Mouse (Mus musculus): ENCODE measurements around the gene Fgf8. TPM values are rescaled to one million over a fixed set of nuclear protein-coding genes. Genes with fewer than 3 reads are reported as not detected.
A peak's percentile ranks its signal among the peaks of the same experiment; 100 is the strongest.

Gene Fgf8
- polyA plus RNA-seq, 1 experiment from 2014 or later = 16.1 TPM

GRCm38 (mm10) chr19:45737846-45738484, 4.8 kb downstream of the Fgf8 start:
- peaks cover 73% of the 10 kb centered on the region for H3K4me1 ChIP-seq (replicated peaks)
- H3K4me3 ChIP-seq (replicated peaks) = no peak overlapping the region

GRCm38 (mm10) chr19:45737208-45737845, 5.4 kb downstream of the Fgf8 start:
- peaks cover 98% of the 10 kb centered on the region for H3K27me3 ChIP-seq
- H3K4me2 ChIP-seq = peak overlapping the region; percentile 57
- H3K9ac ChIP-seq (replicated peaks) = peak overlapping the region; percentile 13; the same call in 1 of the 2 replicates
- peak overlapping the region; percentile 29 for H3K4me3 ChIP-seq (replicated peaks)
- ATAC-seq (ENCODE audit: insufficient number of reproducible peaks, insufficient read depth, low FRiP score, low TSS enrichment, low read depth) = peak; percentile 10; the same call in 1 of the 2 replicates
- no peak overlapping the region for H3K27ac ChIP-seq
- no peaks in the 10 kb centered on the region for H3K36me3 ChIP-seq
- 10% methylated on average over 23 of the region's 23 CpGs for WGBS
- H3K9me3 ChIP-seq = no peaks in the 10 kb centered on the region
- H3K4me1 ChIP-seq (replicated peaks) = peaks cover 69% of the 10 kb centered on the region

More at GRCm38 (mm10) chr19:45737846-45738484, 4.8 kb downstream of the Fgf8 start:
- Histone ChIP-seq H3K9ac (replicated peaks) (no peak overlapping the region), H3K27ac (no peak overlapping the region), H3K27me3 (peaks cover 97% of the 10 kb centered on the region), H3K36me3 (no peaks in the 10 kb centered on the region), H3K4me2 (no peak overlapping the region), H3K9me3 (no peaks in the 10 kb centered on the region)
- ATAC-seq (ENCODE audit: insufficient number of reproducible peaks, insufficient read depth, low FRiP score, low TSS enrichment, low read depth) = no peak
- WGBS = 74% methylated on average over 10 of the region's 10 CpGs

DNA sequence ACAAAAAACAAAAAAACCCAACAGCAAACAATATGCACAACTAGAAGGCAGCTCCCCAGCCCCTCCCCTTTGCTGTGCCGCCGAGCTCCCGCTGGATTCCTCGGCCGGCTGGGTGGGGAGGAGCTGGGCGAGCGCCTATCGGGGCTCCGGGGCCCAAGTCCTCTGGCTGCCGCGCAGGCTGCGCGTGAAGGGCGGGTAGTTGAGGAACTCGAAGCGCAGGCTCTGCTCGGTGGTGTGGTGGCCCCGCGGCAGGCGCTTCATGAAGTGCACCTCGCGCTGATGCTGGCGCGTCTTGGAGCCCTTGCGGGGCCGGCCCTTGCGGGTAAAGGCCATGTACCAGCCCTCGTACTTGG, 5.9 kb downstream of the Fgf8 start:
- Histone ChIP-seq H3K9ac (replicated peaks) (peak overlapping the region; percentile 13; the same call in 1 of the 2 replicates), H3K27ac (no peak overlapping the region)

GRCm38 (mm10) chr19:45736241-45736640, 6.5 kb downstream of the Fgf8 start:
- no peak overlapping the region for H3K9ac ChIP-seq (replicated peaks)
- no peak overlapping the region for H3K27ac ChIP-seq
- H3K9me3 ChIP-seq = no peaks in the 10 kb centered on the region
- no peak overlapping the region for H3K4me2 ChIP-seq
- WGBS = 18% methylated on average over 1 of the region's 1 CpGs
- H3K36me3 ChIP-seq = no peaks in the 10 kb centered on the region
- H3K27me3 ChIP-seq = peaks cover 98% of the 10 kb centered on the region
- no peak overlapping the region for H3K4me3 ChIP-seq (replicated peaks)
- ATAC-seq (ENCODE audit: insufficient number of reproducible peaks, insufficient read depth, low FRiP score, low TSS enrichment, low read depth) = no peak
- peaks cover 58% of the 10 kb centered on the region for H3K4me1 ChIP-seq (replicated peaks)

More for the DNA sequence above, 5.9 kb downstream of the Fgf8 start:
- Histone ChIP-seq H3K4me3 (replicated peaks) (peak overlapping the region; percentile 29), H3K4me2 (peak overlapping the region; percentile 57), H3K9me3 (no peaks in the 10 kb centered on the region), H3K36me3 (no peaks in the 10 kb centered on the region), H3K4me1 (replicated peaks) (peaks cover 64% of the 10 kb centered on the region), H3K27me3 (peaks cover 98% of the 10 kb centered on the region)
- 2% methylated on average over 28 of the region's 28 CpGs for WGBS
- no peak; the same call in 1 of the 2 replicates for ATAC-seq (ENCODE audit: insufficient number of reproducible peaks, insufficient read depth, low FRiP score, low TSS enrichment, low read depth)

DNA sequence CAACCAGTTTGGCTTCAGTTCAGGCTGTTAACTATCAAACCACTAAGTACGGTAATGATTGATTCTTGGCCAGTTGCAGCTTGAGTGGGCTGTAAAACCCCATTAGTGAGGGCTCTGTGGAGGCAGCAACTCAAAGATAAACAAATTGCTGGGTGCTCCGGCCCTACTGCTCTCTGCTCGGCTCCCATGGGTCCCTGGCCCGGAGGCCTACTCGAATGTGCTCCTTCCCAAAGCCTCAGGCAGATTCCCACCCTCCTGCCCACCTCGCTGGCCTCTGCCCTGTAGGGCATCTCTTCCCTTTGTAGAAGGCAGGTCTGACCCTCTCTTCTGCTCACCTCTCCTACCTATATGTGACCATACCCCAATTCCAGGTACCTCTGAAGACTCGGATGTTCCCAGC, 8.0 kb downstream of the Fgf8 start:
- 14% methylated on average over 7 of the region's 7 CpGs for WGBS
- H3K36me3 ChIP-seq = no peaks in the 10 kb centered on the region
- H3K4me3 ChIP-seq (replicated peaks) = no peak overlapping the region
- no peaks in the 10 kb centered on the region for H3K9me3 ChIP-seq
- peaks cover 45% of the 10 kb centered on the region for H3K4me1 ChIP-seq (replicated peaks)
- H3K27ac ChIP-seq = no peak overlapping the region
- H3K9ac ChIP-seq (replicated peaks) = no peak overlapping the region
- ATAC-seq (ENCODE audit: insufficient number of reproducible peaks, insufficient read depth, low FRiP score, low TSS enrichment, low read depth) = no peak
- no peak overlapping the region for H3K4me2 ChIP-seq
- H3K27me3 ChIP-seq = peaks cover 100% of the 10 kb centered on the region

- no peak for ATAC-seq (ENCODE audit: insufficient number of reproducible peaks, insufficient read depth, low FRiP score, low TSS enrichment, low read depth)
- H3K27me3 ChIP-seq = peaks cover 96% of the 10 kb centered on the region
- WGBS = 47% methylated on average over 5 of the region's 5 CpGs
- H3K9me3 ChIP-seq = no peaks in the 10 kb centered on the region
- peaks cover 39% of the 10 kb centered on the region for H3K4me1 ChIP-seq (replicated peaks)
- no peak overlapping the region for H3K27ac ChIP-seq
- no peaks in the 10 kb centered on the region for H3K36me3 ChIP-seq
- no peak overlapping the region for H3K4me2 ChIP-seq
- no peak overlapping the region for H3K4me3 ChIP-seq (replicated peaks)
- H3K9ac ChIP-seq (replicated peaks) = no peak overlapping the region
Measured at GRCm38 (mm10) chr19:45734191-45734590, 8.5 kb downstream of the Fgf8 start.

DNA sequence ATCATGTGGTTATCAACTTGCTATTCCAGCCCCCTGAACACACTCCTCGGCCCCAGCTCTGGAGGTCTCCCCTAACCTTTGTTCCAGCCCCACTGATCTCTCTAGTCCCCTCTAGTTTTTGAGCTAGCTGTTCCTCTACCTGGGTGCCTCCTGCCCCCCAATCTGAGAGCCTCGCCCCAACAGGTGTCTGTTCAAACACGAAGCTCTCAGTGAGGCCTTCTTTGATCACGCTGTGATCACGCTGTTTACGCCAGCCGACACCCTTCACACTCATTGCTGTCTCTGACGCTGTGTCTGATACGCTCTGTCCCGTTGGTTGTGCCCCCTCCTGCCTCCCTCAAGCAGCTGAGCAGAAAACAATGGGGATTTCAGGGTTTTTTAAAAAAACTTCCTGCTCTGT, 9.2 kb downstream of the Fgf8 start:
- Histone ChIP-seq H3K27me3 (peaks cover 95% of the 10 kb centered on the region), H3K9me3 (no peaks in the 10 kb centered on the region), H3K27ac (no peak overlapping the region), H3K36me3 (no peaks in the 10 kb centered on the region), H3K4me1 (replicated peaks) (peaks cover 39% of the 10 kb centered on the region), H3K4me3 (replicated peaks) (no peak overlapping the region), H3K9ac (replicated peaks) (no peak overlapping the region), H3K4me2 (no peak overlapping the region)
- 11% methylated on average over 10 of the region's 10 CpGs for WGBS
- no peak for ATAC-seq (ENCODE audit: insufficient number of reproducible peaks, insufficient read depth, low FRiP score, low TSS enrichment, low read depth)

GRCm38 (mm10) chr19:45731658-45732057, 11.1 kb downstream of the Fgf8 start:
- peaks cover 30% of the 10 kb centered on the region for H3K4me1 ChIP-seq (replicated peaks)
- no peak overlapping the region for H3K9ac ChIP-seq (replicated peaks)
- WGBS = 84% methylated on average over 7 of the region's 7 CpGs
- no peaks in the 10 kb centered on the region for H3K9me3 ChIP-seq
- H3K27me3 ChIP-seq = peaks cover 87% of the 10 kb centered on the region
- no peak overlapping the region for H3K4me2 ChIP-seq
- no peak for ATAC-seq (ENCODE audit: insufficient number of reproducible peaks, insufficient read depth, low FRiP score, low TSS enrichment, low read depth)
- H3K36me3 ChIP-seq = no peaks in the 10 kb centered on the region
- no peak overlapping the region for H3K4me3 ChIP-seq (replicated peaks)
- no peak overlapping the region for H3K27ac ChIP-seq

DNA sequence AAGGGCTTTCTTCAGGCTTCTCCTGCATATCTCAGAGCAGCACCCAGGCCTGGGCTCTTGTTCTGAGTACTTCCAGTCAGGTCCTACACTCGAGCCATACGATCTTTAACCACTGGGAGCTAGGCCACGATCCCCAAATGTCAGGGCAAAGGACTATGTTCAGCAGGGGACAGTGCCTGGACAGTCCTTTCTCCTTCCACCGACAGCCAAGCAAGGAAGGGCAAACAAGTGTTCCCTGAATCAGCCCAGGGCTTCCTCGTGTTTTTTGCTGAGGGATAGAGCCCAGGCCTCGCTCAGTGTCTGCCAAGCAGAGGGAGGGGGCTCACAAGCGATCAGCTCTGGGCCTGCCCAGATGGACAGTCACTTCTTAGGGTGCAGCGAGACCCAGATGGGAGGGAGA, 12.7 kb downstream of the Fgf8 start:
- Histone ChIP-seq H3K4me2 (no peak overlapping the region), H3K9me3 (no peaks in the 10 kb centered on the region), H3K27me3 (peaks cover 81% of the 10 kb centered on the region), H3K9ac (replicated peaks) (no peak overlapping the region), H3K4me1 (replicated peaks) (peaks cover 33% of the 10 kb centered on the region), H3K36me3 (no peaks in the 10 kb centered on the region), H3K27ac (no peak overlapping the region), H3K4me3 (replicated peaks) (no peak overlapping the region)
- ATAC-seq (ENCODE audit: insufficient number of reproducible peaks, insufficient read depth, low FRiP score, low TSS enrichment, low read depth) = no peak
- WGBS = 76% methylated on average over 8 of the region's 8 CpGs

GRCm38 (mm10) chr19:45727231-45727630, 15.5 kb downstream of the Fgf8 start:
- Histone ChIP-seq H3K36me3 (no peaks in the 10 kb centered on the region), H3K4me1 (replicated peaks) (peaks cover 18% of the 10 kb centered on the region), H3K27ac (no peak overlapping the region), H3K9me3 (no peaks in the 10 kb centered on the region), H3K9ac (replicated peaks) (no peak overlapping the region), H3K27me3 (peaks cover 53% of the 10 kb centered on the region), H3K4me2 (no peak overlapping the region), H3K4me3 (replicated peaks) (no peak overlapping the region)
- 72% methylated on average over 10 of the region's 10 CpGs for WGBS
- no peak for ATAC-seq (ENCODE audit: insufficient number of reproducible peaks, insufficient read depth, low FRiP score, low TSS enrichment, low read depth)

GRCm38 (mm10) chr19:45725677-45726277, 16.9 kb downstream of the Fgf8 start:
- H3K4me3 ChIP-seq (replicated peaks) = no peak overlapping the region
- H3K27me3 ChIP-seq = peaks cover 38% of the 10 kb centered on the region
- ATAC-seq (ENCODE audit: insufficient number of reproducible peaks, insufficient read depth, low FRiP score, low TSS enrichment, low read depth) = peak; percentile 45; the same call in 1 of the 2 replicates

More at GRCm38 (mm10) chr19:45725677-45726277, 16.9 kb downstream of the Fgf8 start:
- Histone ChIP-seq H3K9me3 (no peaks in the 10 kb centered on the region), H3K36me3 (no peaks in the 10 kb centered on the region), H3K4me2 (peak overlapping the region; percentile 30), H3K9ac (replicated peaks) (peak overlapping the region; percentile 37), H3K27ac (peak overlapping the region; percentile 85), H3K4me1 (replicated peaks) (peaks cover 18% of the 10 kb centered on the region)
- WGBS = 2% methylated on average over 14 of the region's 14 CpGs

Measured in limb, embryonic 12.5 days (tissue).